Mouse (Mus musculus) embryonic facial prominence, embryonic 11.5 days (tissue): ENCODE results near the gene Il6ra. TPM values are rescaled to one million over a fixed set of nuclear protein-coding genes. Genes with fewer than 3 reads are reported as not detected.

Source experiments
- ATAC-seq: fragments of 200-750 bp; cut with Nextera tagmentation; replicated peaks from 2 replicates; pipeline ENCODE4 v1.8.0; 2017; ENCODE audit warnings: low read depth; ENCODE audit not compliant: insufficient number of reproducible peaks, low FRiP score, low TSS enrichment
- DNase-seq: peaks from one replicate; pipeline ENCODE4 v3.0.0-alpha.2; 2015; ENCODE audit warnings: low spot score
- H3K27ac ChIP-seq: fragments of 300-500 bp; sonication (generic); replicated peaks from 2 replicates; pipeline ENCODE4 v1.5.1; 2014; ENCODE audit warnings: mild to moderate bottlenecking, low read depth, low read length, control low read depth
- H3K27me3 ChIP-seq: fragments of 300-500 bp; sonication (generic); 2 replicates; pipeline ENCODE4 v1.6.1; 2014; ENCODE audit warnings: mild to moderate bottlenecking, low read length, moderate library complexity, mixed read lengths; ENCODE audit not compliant: control insufficient read depth, insufficient read depth
- H3K36me3 ChIP-seq: fragments of 300-500 bp; sonication (generic); replicated peaks from 2 replicates; pipeline ENCODE4 v1.6.1; 2014; ENCODE audit warnings: low read depth, mild to moderate bottlenecking, low read length, moderate library complexity, mixed read lengths; ENCODE audit not compliant: control insufficient read depth, insufficient read depth
- H3K4me1 ChIP-seq: fragments of 300-500 bp; sonication (generic); 2 replicates; pipeline ENCODE4 v1.6.1; 2014; ENCODE audit warnings: low read length, mixed read lengths; ENCODE audit not compliant: control insufficient read depth, insufficient read depth
- H3K4me2 ChIP-seq: fragments of 300-500 bp; sonication (generic); 2 replicates; pipeline ENCODE4 v1.6.1; 2014; ENCODE audit warnings: low read depth, mild to moderate bottlenecking, control low read depth, low read length, moderate library complexity
- H3K4me3 ChIP-seq: fragments of 300-500 bp; sonication (generic); 2 replicates; pipeline ENCODE4 v1.5.1; 2014; ENCODE audit warnings: low read depth, low read length, control low read depth
- H3K9ac ChIP-seq: fragments of 300-500 bp; sonication (generic); replicated peaks from 2 replicates; pipeline ENCODE4 v1.6.1; 2014; ENCODE audit warnings: mild to moderate bottlenecking, control low read depth, low read length
- H3K9me3 ChIP-seq: fragments of 300-500 bp; sonication (generic); replicated peaks from 2 replicates; pipeline ENCODE4 v1.6.1; 2016; ENCODE audit warnings: mild to moderate bottlenecking, low read length, inconsistent platforms, mixed read lengths; ENCODE audit not compliant: control insufficient read depth
- WGBS: fragments of 180-500 bp; shearing (Covaris S2); extraction: QIAGEN DNeasy Blood & Tissue Kit; methylation state at CpG from one replicate; pipeline ENCODE4 v1.1.7; 2014; 5-methylcytosine and 5-hydroxymethylcytosine counted together
- polyA plus RNA-seq: library from polyadenylated mRNA; unstranded; fragments of >200 nt; fragmentation: Nextera tagmentation; extraction: Ambion mirVana; gene quantifications from 2 replicates; pipeline ENCODE4 v1.2.1, GENCODE M21; 2014

Il6ra gene
- polyA plus RNA-seq, 1 experiment from 2014 or later = 0.21 TPM

GRCm38 (mm10) chr3:89819897-89820296, 93.1 kb downstream of the Il6ra start:
- no peak overlapping the region for H3K27ac ChIP-seq
- no peak for ATAC-seq
- 69% methylated on average over 7 of the region's 7 CpGs for WGBS

GRCm38 (mm10) chr3:89818605-89819004, 94.4 kb downstream of the Il6ra start:
- Histone ChIP-seq H3K9me3 (no peaks in the 10 kb centered on the region), H3K9ac (no peak overlapping the region), H3K4me1 (no peaks in the 10 kb centered on the region), H3K4me3 (no peak overlapping the region), H3K27me3 (no peaks in the 10 kb centered on the region), H3K36me3 (no peaks in the 10 kb centered on the region), H3K27ac (no peak overlapping the region), H3K4me2 (no peak overlapping the region)
- ATAC-seq = no peak
- WGBS = 77% methylated on average over 3 of the region's 3 CpGs
- no peak for DNase-seq

More at GRCm38 (mm10) chr3:89819897-89820296, 93.1 kb downstream of the Il6ra start:
- Histone ChIP-seq H3K4me3 (no peak overlapping the region), H3K9ac (no peak overlapping the region), H3K4me1 (no peaks in the 10 kb centered on the region), H3K4me2 (no peak overlapping the region), H3K9me3 (no peaks in the 10 kb centered on the region), H3K36me3 (no peaks in the 10 kb centered on the region), H3K27me3 (no peaks in the 10 kb centered on the region)
- no peak for DNase-seq

- H3K27ac ChIP-seq = no peak overlapping the region
- WGBS = 59% methylated on average over 4 of the region's 4 CpGs
- H3K4me3 ChIP-seq = no peak overlapping the region
- H3K9ac ChIP-seq = no peak overlapping the region
- no peaks in the 10 kb centered on the region for H3K4me1 ChIP-seq
- no peaks in the 10 kb centered on the region for H3K36me3 ChIP-seq
- ATAC-seq = no peak
- H3K4me2 ChIP-seq = no peak overlapping the region
- H3K9me3 ChIP-seq = no peaks in the 10 kb centered on the region
- peak; percentile 12 for DNase-seq
- no peaks in the 10 kb centered on the region for H3K27me3 ChIP-seq
Measured at GRCm38 (mm10) chr3:89817056-89817455, 95.9 kb downstream of the Il6ra start.

Other genes with a start within 250 kb of the Il6ra start
- 14.9 and 15.1 TPM in 2 replicates for gene Adar, start 198.2 kb downstream of the Il6ra start, polyA plus RNA-seq
- 2.9 and 3.7 TPM in 2 replicates for gene Chrnb2, start 148.6 kb downstream of the Il6ra start, polyA plus RNA-seq
- 21.7 and 24.0 TPM in 2 replicates for gene Ube2q1, start 139.6 kb downstream of the Il6ra start, polyA plus RNA-seq
- 2.7 and 3.2 TPM in 2 replicates for gene She, start 81.8 kb downstream of the Il6ra start, polyA plus RNA-seq
- gene Atp8b2, start 50.3 kb upstream of the Il6ra start, polyA plus RNA-seq = 10.6 and 10.7 TPM in 2 replicates
- gene Hax1, start 85.6 kb upstream of the Il6ra start, polyA plus RNA-seq = 201 and 207 TPM in 2 replicates
- 171 and 176 TPM in 2 replicates for gene 4933434E20Rik, start 138.4 kb upstream of the Il6ra start, polyA plus RNA-seq
- 221 and 227 TPM in 2 replicates for gene Ubap2l, start 139.4 kb upstream of the Il6ra start, polyA plus RNA-seq
- gene Tpm3, start 159.5 kb upstream of the Il6ra start, polyA plus RNA-seq = 551 and 574 TPM in 2 replicates
- 0.42 and 0.45 TPM in 2 replicates for gene Nup210l, start 190.9 kb upstream of the Il6ra start, polyA plus RNA-seq